Mouse (Mus musculus) thymus, postnatal 14 days (tissue): ENCODE results near the gene Rhox7b.
"Not testable (repeated sequence)": the region's sequence is repeated elsewhere in the genome, so short reads cannot be mapped to it uniquely, and the experiment has no call there.

ENCODE experiments used
- DNase-seq: peaks from one replicate; pipeline ENCODE4 v3.0.0; 2021

The Rhox7b gene

DNA sequence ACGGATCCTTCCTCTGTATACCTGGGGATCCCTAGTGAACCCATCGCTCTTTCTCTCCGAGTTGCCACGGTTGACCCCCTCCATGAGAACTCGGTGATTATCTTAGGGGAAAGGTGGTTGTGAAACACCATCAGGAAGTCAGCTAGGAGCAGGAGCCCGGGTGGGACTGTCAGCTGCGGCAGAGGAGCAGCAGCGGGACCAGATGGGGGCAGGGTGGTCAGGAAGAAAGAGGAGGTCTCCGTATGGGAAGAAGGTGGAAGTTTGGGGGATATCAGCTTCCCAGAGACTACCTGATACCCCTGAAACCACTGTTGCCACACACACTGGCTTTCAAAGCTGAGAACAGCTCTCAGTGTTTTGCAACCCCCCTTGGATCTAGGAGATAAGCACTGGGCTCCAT, at the start of gene Rhox7b:
Gene Rhox7b (minus strand): TSS at position 101 of the 400 bp plus-strand sequence.
- DNase-seq = not testable (repeated sequence)

DNA sequence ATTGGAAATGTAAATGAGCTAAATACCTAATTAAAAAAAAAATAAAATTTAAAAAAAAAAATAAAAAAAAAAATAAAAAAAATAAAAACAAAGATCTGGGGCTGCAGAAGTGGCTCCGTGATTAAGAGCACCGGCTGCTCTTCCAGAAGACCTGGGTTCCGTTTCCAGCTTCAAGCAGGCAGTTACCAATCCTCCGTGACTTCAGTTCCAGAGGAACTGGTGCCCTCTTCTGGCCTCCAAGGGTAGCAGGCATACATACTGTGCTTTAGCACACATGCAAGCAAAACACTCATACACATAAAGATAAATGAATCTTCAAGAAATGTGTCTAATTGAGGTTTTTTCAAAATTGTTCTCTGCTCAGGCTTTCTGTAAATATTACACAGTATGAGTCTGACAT, 19.3 kb upstream of the Rhox7b start:
- DNase-seq = no peak

DNA sequence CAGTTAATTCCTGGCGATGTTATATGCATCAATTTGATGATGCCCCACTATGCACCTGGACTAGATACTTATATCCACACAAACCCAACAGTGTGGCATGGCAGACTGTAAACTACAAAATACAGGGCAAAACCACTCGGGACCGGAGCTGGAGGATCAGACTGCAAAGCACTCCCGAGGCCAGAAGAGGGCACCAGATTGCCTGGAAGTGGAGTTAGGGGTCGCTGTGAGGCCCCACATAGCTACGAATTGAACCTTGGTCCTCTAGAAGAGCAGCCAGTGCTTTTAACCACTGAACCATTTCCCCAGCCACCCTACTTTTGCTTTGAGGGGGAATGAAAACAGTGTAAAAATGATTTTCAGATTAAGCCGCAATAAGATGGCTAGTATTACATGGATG, 11.5 kb upstream of the Rhox7b start:
- DNase-seq = no peak

DNA sequence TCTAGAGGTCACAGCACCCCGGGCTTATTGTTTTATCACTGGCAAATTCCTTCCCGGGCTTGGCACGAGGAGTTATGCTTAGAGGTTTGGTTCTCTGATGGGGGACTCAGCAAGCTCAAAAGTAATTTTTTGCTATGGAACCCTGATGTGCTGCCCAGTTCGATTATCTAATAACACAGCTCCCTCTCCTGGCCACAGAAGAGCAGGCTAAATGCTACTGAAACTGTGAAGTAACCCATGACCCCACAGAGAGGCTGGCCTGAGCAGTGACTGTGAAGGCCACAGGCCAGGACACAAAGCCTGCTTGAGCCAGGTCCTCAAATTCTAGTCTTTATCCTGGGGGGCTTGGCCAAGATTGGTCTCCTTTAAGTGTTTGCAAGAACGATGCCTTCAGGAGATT, 6.7 kb upstream of the Rhox7b start:
- DNase-seq = no peak

DNA sequence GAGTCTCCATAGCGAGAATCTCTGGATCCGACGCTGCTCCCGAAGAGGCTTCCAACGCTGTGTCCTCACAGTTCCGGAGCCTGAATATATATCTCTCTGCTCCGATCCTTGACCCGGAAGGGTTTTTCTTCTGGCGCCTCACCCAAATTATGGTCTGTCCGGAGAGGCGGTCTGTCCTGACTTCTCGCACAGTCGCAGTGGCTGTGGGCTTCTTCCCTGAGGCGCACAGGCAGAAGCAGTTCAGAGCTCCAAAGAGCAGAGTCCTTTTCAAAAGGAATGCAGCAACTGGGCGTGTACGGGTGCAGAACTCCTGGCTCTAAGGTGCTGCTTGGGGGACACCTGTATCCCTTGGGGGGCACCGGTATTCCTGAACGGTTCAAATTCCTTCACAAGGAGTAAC, 4.6 kb upstream of the Rhox7b start, which contains the start of gene Rhox9:
Gene Rhox9 (minus strand): TSS at position 101 of the 400 bp plus-strand sequence.
- not testable (repeated sequence) for DNase-seq

DNA sequence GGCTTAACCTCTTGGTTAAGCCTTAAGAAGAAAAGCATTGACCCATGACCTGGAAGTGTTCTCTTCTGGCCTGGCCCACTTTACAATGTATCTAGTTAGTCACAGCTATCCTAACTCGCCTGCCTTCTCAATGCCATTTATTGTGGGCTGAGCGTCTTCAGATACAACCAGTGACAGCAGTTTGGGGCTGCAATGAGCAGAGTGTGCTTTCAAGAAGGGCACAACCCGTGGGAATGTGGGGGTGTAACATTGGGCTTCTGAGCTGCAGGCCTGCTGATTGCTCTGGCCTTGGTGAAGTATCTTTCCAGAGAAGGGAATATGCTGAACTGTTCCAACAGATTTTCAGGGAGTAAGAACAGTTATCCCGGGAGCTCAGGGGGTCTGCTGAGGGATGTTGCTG, 18.2 kb downstream of the Rhox7b start, which contains the start of gene Rhox8:
Gene Rhox8 (minus strand): TSS at position 101 of the 400 bp plus-strand sequence.
- no peak for DNase-seq

DNA sequence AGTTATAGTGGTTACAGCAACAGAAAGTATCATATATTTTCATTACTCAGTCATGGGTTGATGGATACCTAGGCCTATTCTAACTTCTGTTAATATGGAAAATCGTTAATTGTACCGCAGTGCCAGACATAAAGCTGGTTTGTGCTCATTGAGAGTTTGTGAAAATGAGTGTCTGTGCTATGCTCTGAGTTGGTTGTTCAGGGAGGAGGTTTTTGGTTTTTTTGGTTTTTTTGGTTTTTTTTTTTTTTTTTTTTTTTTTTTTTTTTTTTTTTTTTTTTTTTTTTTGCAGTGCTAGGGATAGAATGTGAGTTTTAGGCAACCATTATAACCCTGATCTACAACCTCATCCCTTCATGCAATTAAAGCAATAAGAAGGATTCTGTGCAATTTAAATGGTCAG, 25.4 kb downstream of the Rhox7b start:
- DNase-seq = no peak
